Mouse (Mus musculus) ES-E14 (cell line): ENCODE measurements around the gene Ephx1. TPM values are rescaled to one million over a fixed set of nuclear protein-coding genes. Genes with fewer than 3 reads are reported as not detected.

Experiments
- DNase-seq: peaks from one replicate; pipeline ENCODE4 v3.0.0-alpha.2; 2013; ENCODE audit warnings: low read depth, low spot score
- H3K27ac ChIP-seq: 2 replicates; pipeline ENCODE4 v1.5.1; 2012; ENCODE audit warnings: low read depth, mild to moderate bottlenecking, low read length, moderate library complexity, mixed read lengths; ENCODE audit not compliant: poor library complexity, insufficient read depth, severe bottlenecking
- H3K36me3 ChIP-seq: 2 replicates; pipeline ENCODE4 v1.6.1; 2012; ENCODE audit warnings: mild to moderate bottlenecking, low read length, moderate library complexity, mixed read lengths; ENCODE audit not compliant: control insufficient read depth, poor library complexity, insufficient read depth, severe bottlenecking
- H3K4me1 ChIP-seq, 2 experiments: fragments of 150-350 bp in 1 of 2; sonication (generic) in 1 of 2; 2 replicates each; pipeline ENCODE4 v1.6.1; 2012; ENCODE audit warnings: low read length in 2 of 2, mild to moderate bottlenecking in 1 of 2, mixed read lengths in 1 of 2; ENCODE audit not compliant: control insufficient read depth in 2 of 2, insufficient read depth in 2 of 2, poor library complexity in 1 of 2
- H3K4me3 ChIP-seq, 2 experiments: fragments of 150-350 bp in 1 of 2; sonication (generic) in 1 of 2; 2 replicates each; pipeline ENCODE4 v1.5.1; 2012; ENCODE audit warnings: low read length in 2 of 2, low read depth in 1 of 2, mild to moderate bottlenecking in 1 of 2, mixed read lengths in 1 of 2; ENCODE audit not compliant: insufficient read depth in 1 of 2, poor library complexity in 1 of 2, severe bottlenecking in 1 of 2
- H3K9ac ChIP-seq: 2 replicates; pipeline ENCODE4 v1.6.1; 2012; ENCODE audit warnings: low read depth, mild to moderate bottlenecking, low read length, mixed read lengths; ENCODE audit not compliant: poor library complexity, insufficient read depth, severe bottlenecking
- H3K9me3 ChIP-seq: fragments of 150-350 bp; sonication (generic); 2 replicates; pipeline ENCODE4 v1.6.1; 2012; ENCODE audit warnings: low read depth, mild to moderate bottlenecking, low read length; ENCODE audit not compliant: control insufficient read depth, insufficient read depth
- CHD2 ChIP-seq: IDR thresholded peaks from 2 replicates; pipeline ENCODE4 v1.6.1; 2014; ENCODE audit warnings: mild to moderate bottlenecking, low read depth, low read length, inconsistent platforms
- HCFC1 ChIP-seq: IDR thresholded peaks from 2 replicates; pipeline ENCODE4 v1.6.1; 2012; ENCODE audit warnings: low read length, inconsistent platforms, borderline replicate concordance; ENCODE audit not compliant: insufficient read depth
- MAFK ChIP-seq: IDR thresholded peaks from 2 replicates; pipeline ENCODE4 v1.6.1; 2014; ENCODE audit warnings: mild to moderate bottlenecking, low read depth, low read length, inconsistent platforms; ENCODE audit not compliant: insufficient read depth
- ZC3H11A ChIP-seq: IDR thresholded peaks from 2 replicates; pipeline ENCODE4 v1.6.1; 2012; ENCODE audit warnings: low read depth, mild to moderate bottlenecking, inconsistent platforms, low read length, borderline replicate concordance
- ZNF384 ChIP-seq: IDR thresholded peaks from 2 replicates; pipeline ENCODE4 v1.6.1; 2012; ENCODE audit warnings: low read depth, low read length, inconsistent platforms
- in situ Hi-C, 2 experiments: fragments of 600-800 bp; cut with MboI; formaldehyde crosslinking; loops; one replicate each; pipeline ENCODE4 v1.15.1; 2025; ENCODE audit warnings: low sequenced_read_pairs in 2 of 2, inconsistent platforms in 1 of 2; ENCODE audit not compliant: unreplicated experiment in 2 of 2
- total RNA-seq: library from RNA; depleted of rRNA; stranded (reverse); fragments of 300-350 nt; gene quantifications from 2 replicates; pipeline ENCODE4 v1.2.3, GENCODE M21; 2012

The Ephx1 gene
- total RNA-seq, 1 experiment = 12.5 TPM

- H3K36me3 ChIP-seq = peaks cover 10% of the 10 kb centered on the region; the same call in 1 of the 2 replicates
- H3K9me3 ChIP-seq = no peaks in the 10 kb centered on the region
- no peak overlapping the region for H3K4me3 ChIP-seq
- TF ChIP-seq ZNF384 = no peak
- 0 out of 2 replicates have a peak, but pooled peaks have one; percentile 43 for TF ChIP-seq ZC3H11A
- TF ChIP-seq MAFK = no peak
- TF ChIP-seq CHD2 = no peak
- TF ChIP-seq HCFC1 = no peak
- peaks cover 0 to 12% of the 10 kb centered on the region in 2 experiments; a peak in 2 of 4 replicates for H3K4me1 ChIP-seq
- in situ Hi-C loops = no loop called here
- peak overlapping the region; percentile 6; the same call in 1 of the 2 replicates for H3K27ac ChIP-seq
- H3K9ac ChIP-seq = no peak overlapping the region
- DNase-seq = peak; percentile 70
Measured at GRCm38 (mm10) chr1:180974126-180974746, 46.5 kb downstream of the Ephx1 start.

GRCm38 (mm10) chr1:180972941-180973340 is 47.8 kb downstream of the Ephx1 start:
- H3K9ac ChIP-seq = no peak overlapping the region
- no peak for TF ChIP-seq CHD2
- TF ChIP-seq HCFC1 = no peak
- no peak for TF ChIP-seq ZNF384
- TF ChIP-seq MAFK = no peak
- TF ChIP-seq ZC3H11A = no peak
- H3K9me3 ChIP-seq = no peaks in the 10 kb centered on the region
- DNase-seq = no peak
- peaks cover 12% of the 10 kb centered on the region; the same call in 1 of the 2 replicates for H3K36me3 ChIP-seq
- no peak overlapping the region for H3K27ac ChIP-seq
- H3K4me1 ChIP-seq = peaks cover 0 to 10% of the 10 kb centered on the region in 2 experiments; a peak in 2 of 4 replicates
- in situ Hi-C loops = no loop called here
- no peak overlapping the region for H3K4me3 ChIP-seq

GRCm38 (mm10) chr1:180967261-180967660 is 53.4 kb downstream of the Ephx1 start:
- in situ Hi-C loops = no loop called here
- no peak overlapping the region for H3K4me3 ChIP-seq
- H3K9me3 ChIP-seq = no peaks in the 10 kb centered on the region
- H3K4me1 ChIP-seq = peaks cover 0 to 5% of the 10 kb centered on the region in 2 experiments; a peak in 2 of 4 replicates
- TF ChIP-seq CHD2 (no peak), ZNF384 (no peak), MAFK (no peak), HCFC1 (no peak), ZC3H11A (no peak)
- H3K36me3 ChIP-seq = peaks cover 22% of the 10 kb centered on the region; the same call in 1 of the 2 replicates
- H3K9ac ChIP-seq = no peak overlapping the region
- no peak for DNase-seq
- no peak overlapping the region for H3K27ac ChIP-seq

GRCm38 (mm10) chr1:180966542-180966941 is 54.2 kb downstream of the Ephx1 start:
- Histone ChIP-seq H3K9me3 (no peaks in the 10 kb centered on the region), H3K9ac (no peak overlapping the region), H3K4me1 (peaks cover 0 to 3% of the 10 kb centered on the region in 2 experiments; a peak in 1 of 4 replicates), H3K27ac (no peak overlapping the region), H3K4me3 (no peak overlapping the region), H3K36me3 (peaks cover 20% of the 10 kb centered on the region; the same call in 1 of the 2 replicates)
- no peak for DNase-seq
- no peak for TF ChIP-seq HCFC1
- TF ChIP-seq ZC3H11A = no peak
- no peak for TF ChIP-seq ZNF384
- no peak for TF ChIP-seq MAFK
- TF ChIP-seq CHD2 = no peak
- in situ Hi-C loops = no loop called here

- in situ Hi-C loops = no loop called here
- peaks cover 25% of the 10 kb centered on the region; the same call in 1 of the 2 replicates for H3K36me3 ChIP-seq
- TF ChIP-seq HCFC1 = no peak
- TF ChIP-seq CHD2 = no peak
- TF ChIP-seq ZC3H11A = no peak
- no peak for TF ChIP-seq ZNF384
Measured at GRCm38 (mm10) chr1:180965786-180966185, 54.9 kb downstream of the Ephx1 start.

More at GRCm38 (mm10) chr1:180965786-180966185, 54.9 kb downstream of the Ephx1 start:
- H3K4me3 ChIP-seq = no peak overlapping the region
- no peaks in the 10 kb centered on the region for H3K9me3 ChIP-seq
- no peak for DNase-seq
- no peak overlapping the region for H3K27ac ChIP-seq
- peaks cover 0 to 3% of the 10 kb centered on the region in 2 experiments; a peak in 1 of 4 replicates for H3K4me1 ChIP-seq
- H3K9ac ChIP-seq = no peak overlapping the region
